Mouse (Mus musculus): ENCODE measurements around the gene Capn9.

GRCm38 (mm10) chr8:124569593-124569992, 6.3 kb upstream of the Capn9 start, which contains the start of gene Agt:
- no peak for TF ChIP-seq CTCF (IDR thresholded peaks at IDR 0.05; ENCODE audit: control insufficient read depth, insufficient read depth, low read length)
- TF ChIP-seq POLR2A (IDR thresholded peaks at IDR 0.05; ENCODE audit: borderline replicate concordance, control insufficient read depth, low read depth, low read length): no peak
